Mouse (Mus musculus): ENCODE data around the gene Atn1. TPM values are rescaled to one million over a fixed set of nuclear protein-coding genes. Genes with fewer than 3 reads are reported as not detected.

Atn1 gene
- total RNA-seq, 2 experiments from 2014 or later: 161 to 181 TPM

Small RNA genes lying within 50 kb of the gene (microRNA-seq; reads per million reads assigned to microRNA genes)
- gene Mir141: 3.5 to 6.6 reads per million in 2 experiments
- 40.5 to 77.8 reads per million in 2 experiments for gene Mir200c

Other genes starting within 250 kb of the Atn1 start
- 1 to 10 TPM; 1.2 TPM for gene C1ra, start 244.1 kb downstream of the Atn1 start, total RNA-seq (2021)
- gene C1s1, start 214.2 kb downstream of the Atn1 start, total RNA-seq (2021): 1 to 10 TPM in 1 of 2 experiments, under 1 TPM in 1; 0.84 to 1.6 TPM
- under 1 TPM in 1 of 2 experiments, not detected in 1; 0.20 TPM for gene C1rb, start 186.2 kb downstream of the Atn1 start, total RNA-seq (2021)
- gene C1s2, start 120.4 kb downstream of the Atn1 start, total RNA-seq (2021): under 1 TPM; 0.40 to 0.41 TPM
- 10 to 100 TPM; 25.2 to 29.2 TPM for gene Lpcat3, start 93.5 kb downstream of the Atn1 start, total RNA-seq (2021)
- gene Emg1, start 44.3 kb downstream of the Atn1 start, total RNA-seq (2021): 10 to 100 TPM; 52.6 to 58.2 TPM
- 100 to 1,000 TPM; 115 to 123 TPM for gene Phb2, start 44.2 kb downstream of the Atn1 start, total RNA-seq (2021)
- gene Ptpn6, start 17.8 kb downstream of the Atn1 start, total RNA-seq (2021): 1 to 10 TPM; 4.1 to 4.6 TPM
- gene Grcc10, start 15.2 kb downstream of the Atn1 start, total RNA-seq (2021): 100 to 1,000 TPM; 358 to 368 TPM
- not detected for gene Gm45234, start 503 bp downstream of the Atn1 start, total RNA-seq (2021)
- 1,000 to 10,000 TPM; 1,059 TPM for gene Eno2, start 13.1 kb upstream of the Atn1 start, total RNA-seq (2021)
- 1 to 10 TPM; 2.7 to 4.7 TPM for gene Lrrc23, start 23.2 kb upstream of the Atn1 start, total RNA-seq (2021)
- gene Spsb2, start 52.1 kb upstream of the Atn1 start, total RNA-seq (2021): 1 to 10 TPM; 4.5 to 5.1 TPM
- gene Tpi1, start 57.8 kb upstream of the Atn1 start, total RNA-seq (2021): 100 to 1,000 TPM; 796 to 825 TPM
- gene Usp5, start 73.0 kb upstream of the Atn1 start, total RNA-seq (2021): 100 to 1,000 TPM; 182 to 185 TPM
- under 1 TPM; 0.52 to 0.53 TPM for gene Cdca3, start 73.0 kb upstream of the Atn1 start, total RNA-seq (2021)
- not detected for gene Gnb3, start 83.8 kb upstream of the Atn1 start, total RNA-seq (2021)
- gene P3h3, start 101.2 kb upstream of the Atn1 start, total RNA-seq (2021): 10 to 100 TPM; 29.5 to 30.9 TPM
- 100 to 1,000 TPM; 183 to 187 TPM for gene Gpr162, start 107.5 kb upstream of the Atn1 start, total RNA-seq (2021)
- gene Cd4, start 131.7 kb upstream of the Atn1 start, total RNA-seq (2021): under 1 TPM in 1 of 2 experiments, not detected in 1; 0.25 TPM
- 1 to 10 TPM; 2.6 to 3.6 TPM for gene Lag3, start 155.2 kb upstream of the Atn1 start, total RNA-seq (2021)
- gene Ptms, start 163.6 kb upstream of the Atn1 start, total RNA-seq (2021): 1,000 to 10,000 TPM; 1,033 to 1,052 TPM
- 100 to 1,000 TPM; 631 to 670 TPM for gene Mlf2, start 174.9 kb upstream of the Atn1 start, total RNA-seq (2021)
- gene Cops7a, start 209.0 kb upstream of the Atn1 start, total RNA-seq (2021): 100 to 1,000 TPM; 154 to 161 TPM
- gene Pianp, start 240.2 kb upstream of the Atn1 start, total RNA-seq (2021): 100 to 1,000 TPM; 168 to 191 TPM

Measured in layer of hippocampus, adult 18-20 months (tissue).